Mouse (Mus musculus) bone marrow, adult 2 months (tissue): ENCODE results near the gene Bco1.

Experiments
- CTCF ChIP-seq: fragments of 200-500 bp; IDR thresholded peaks from 2 replicates; pipeline ENCODE4 v1.5.1; 2011; ENCODE audit warnings: low read length, control low read depth; ENCODE audit not compliant: control insufficient read depth, insufficient read depth
- POLR2A ChIP-seq: fragments of 200-500 bp; IDR thresholded peaks from 2 replicates; pipeline ENCODE4 v1.6.1; 2011; ENCODE audit warnings: low read depth, mild to moderate bottlenecking, control low read depth, low read length, borderline replicate concordance; ENCODE audit not compliant: control insufficient read depth

DNA sequence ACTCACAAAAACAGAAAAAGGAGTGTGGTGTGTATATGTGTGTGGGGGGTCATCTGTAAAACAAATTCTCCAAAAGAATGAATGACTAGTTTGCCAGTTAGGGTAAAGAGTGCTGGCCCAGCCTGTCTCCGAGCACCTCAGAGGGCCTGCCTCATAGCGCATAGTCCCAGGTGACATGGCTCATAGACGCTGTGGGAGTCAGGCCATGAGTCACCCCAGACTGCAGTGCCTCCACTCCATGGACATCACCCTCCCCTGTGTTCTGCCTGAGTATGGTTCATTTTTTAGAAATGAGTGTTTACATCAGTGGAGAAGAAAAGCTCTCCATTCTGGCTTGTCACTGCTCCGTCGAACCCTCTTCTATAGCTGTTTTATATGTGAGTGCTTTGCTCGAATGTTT is 83.0 kb downstream of the Bco1 start:
- TF ChIP-seq CTCF (no peak), POLR2A (no peak)
